Mouse (Mus musculus) embryo, embryonic 10 days (tissue): ENCODE results near the gene Zfp579.
"Not testable (repeated sequence)": the region's sequence is repeated elsewhere in the genome, so short reads cannot be mapped to it uniquely, and the experiment has no call there.

Source experiments
- DNase-seq: peaks from one replicate; pipeline ENCODE4 v3.0.0-alpha.2; 2015; ENCODE audit warnings: low spot score

The Zfp579 gene

DNA sequence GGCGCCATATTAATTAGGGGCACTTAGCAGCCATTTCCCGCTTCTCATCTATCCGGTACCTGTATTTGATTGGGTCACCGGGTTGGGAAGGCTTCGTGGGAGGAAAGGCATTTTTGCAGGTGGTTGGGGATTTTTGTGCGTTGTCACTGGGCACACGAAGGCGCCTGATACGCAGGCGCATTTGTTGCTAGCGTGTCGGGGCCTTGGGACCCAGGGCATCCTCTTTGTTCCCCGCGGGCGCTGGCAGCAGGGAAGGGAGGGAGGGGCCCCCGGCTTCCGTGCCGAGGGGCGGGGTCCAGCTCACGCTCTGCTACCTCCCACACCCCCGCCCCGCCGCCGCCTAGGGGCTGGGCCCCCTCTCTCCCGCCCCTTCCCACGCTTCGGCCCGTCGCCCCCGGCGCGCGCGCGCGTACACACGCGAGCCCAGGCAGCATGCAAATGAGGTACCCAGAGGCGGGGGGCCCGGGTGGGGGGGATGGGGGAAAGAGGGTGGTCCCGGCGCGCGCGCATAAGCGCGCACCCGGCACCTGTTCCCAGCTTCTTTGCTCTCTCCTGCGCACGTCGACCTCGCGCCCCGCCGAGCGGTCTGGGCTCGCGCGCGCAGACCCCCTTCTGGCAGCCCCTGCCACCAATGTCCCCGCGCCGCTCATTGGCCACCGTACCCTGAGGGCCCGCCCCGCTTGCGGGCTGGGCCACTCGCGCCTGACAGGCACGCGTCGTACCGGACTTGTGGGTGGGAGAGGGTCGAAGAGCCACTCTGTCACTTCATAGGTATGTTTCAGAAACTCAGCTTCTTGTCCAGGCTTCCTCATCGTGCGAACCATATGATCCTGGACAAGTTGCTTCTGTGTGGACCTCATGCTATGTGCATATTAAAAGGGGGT, 19.4 kb upstream of the Zfp579 start, which contains the start of gene Gm44973:
Gene Gm44973, plus strand, starts transcription at position 379 of the 884 bp plus-strand sequence.
- DNase-seq: peak; percentile 94

DNA sequence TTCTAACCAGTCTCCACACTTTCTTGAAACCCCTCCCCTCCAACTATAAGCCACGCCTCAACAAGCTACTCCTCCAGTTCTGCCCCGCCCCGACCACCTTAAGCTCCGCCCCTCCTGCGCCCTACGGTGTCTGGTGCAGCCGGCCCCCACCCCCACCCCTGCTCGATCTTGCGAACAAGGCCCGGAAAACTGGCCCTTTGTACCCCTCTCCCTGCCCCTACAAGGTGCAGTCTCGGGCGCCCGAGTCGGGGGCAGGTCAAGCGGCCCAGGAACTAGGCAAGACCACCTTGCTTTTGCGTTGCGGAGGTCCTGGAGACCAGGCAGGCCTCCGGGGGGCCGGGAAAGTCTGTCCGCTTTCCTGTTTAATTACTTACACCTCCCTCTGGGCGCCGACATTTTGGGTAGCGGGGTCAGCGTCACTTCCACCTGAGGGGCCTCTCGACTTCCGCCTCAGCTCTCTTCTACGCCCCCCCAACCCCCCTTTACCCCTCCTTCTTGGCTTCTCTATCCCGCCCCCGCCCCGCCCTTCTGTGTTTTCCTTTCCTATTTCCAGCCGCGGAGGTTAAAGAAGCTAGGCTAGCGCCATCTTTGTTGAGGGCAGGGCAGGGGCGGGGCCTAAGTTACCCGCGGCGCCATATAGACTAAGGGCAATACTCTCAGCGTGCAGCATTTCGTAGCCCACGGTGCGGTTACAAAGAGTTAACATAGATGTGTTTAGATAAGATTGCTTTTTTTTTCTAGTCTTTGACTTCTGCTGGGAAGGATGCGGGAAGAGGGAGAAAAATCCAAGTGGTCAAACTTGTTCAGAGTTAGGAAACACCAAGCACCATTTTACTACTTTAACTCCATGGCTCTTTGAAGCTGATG, 18.5 kb upstream of the Zfp579 start, which contains the start of the genes Zfp524 and Fiz1:
Gene Zfp524, plus strand, starts transcription at position 165 of the 867 bp plus-strand sequence.
Gene Fiz1, minus strand, starts transcription at position 447 of the 867 bp plus-strand sequence.
- peak; percentile 94 for DNase-seq

DNA sequence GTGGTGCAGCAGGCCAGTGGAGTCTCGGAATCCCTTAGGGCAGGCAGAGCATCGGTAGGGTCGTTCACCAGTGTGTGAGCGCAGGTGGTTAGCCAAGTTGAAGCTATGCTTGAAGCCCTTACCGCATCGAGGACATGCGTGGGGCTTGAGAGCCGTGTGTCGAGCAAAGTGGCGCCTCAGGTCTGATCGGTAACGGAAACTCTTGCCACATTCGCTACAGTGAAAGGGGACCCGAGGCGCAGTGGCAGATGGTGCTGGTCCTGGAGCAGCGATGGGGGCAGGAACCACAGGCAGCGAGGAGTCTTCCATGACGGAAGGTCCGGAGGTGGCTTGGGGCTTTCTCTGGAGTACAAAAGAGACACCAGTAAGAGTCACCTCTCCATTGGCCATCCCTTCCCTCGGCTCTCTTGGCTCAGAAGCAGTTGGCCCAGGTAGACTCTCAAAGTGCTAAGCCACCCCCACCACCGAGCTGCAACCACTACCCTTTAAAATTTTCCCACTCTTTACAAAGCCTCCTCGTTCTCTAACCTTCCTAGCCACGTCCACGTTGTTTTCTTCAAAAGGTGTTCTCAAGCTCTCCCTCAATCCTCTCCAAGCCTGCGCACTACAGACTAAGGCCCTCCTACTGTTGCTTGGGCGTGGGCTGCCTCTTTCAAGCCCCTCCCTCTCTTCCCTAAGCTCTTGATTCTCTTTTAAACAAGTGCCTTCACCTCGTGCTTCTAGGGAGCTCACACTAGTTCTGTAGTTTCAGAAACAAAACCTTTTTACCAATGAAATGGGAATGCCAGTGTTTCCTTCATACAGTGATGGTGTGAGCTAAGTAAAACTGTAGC, 16.9 kb upstream of the Zfp579 start:
- no peak for DNase-seq

DNA sequence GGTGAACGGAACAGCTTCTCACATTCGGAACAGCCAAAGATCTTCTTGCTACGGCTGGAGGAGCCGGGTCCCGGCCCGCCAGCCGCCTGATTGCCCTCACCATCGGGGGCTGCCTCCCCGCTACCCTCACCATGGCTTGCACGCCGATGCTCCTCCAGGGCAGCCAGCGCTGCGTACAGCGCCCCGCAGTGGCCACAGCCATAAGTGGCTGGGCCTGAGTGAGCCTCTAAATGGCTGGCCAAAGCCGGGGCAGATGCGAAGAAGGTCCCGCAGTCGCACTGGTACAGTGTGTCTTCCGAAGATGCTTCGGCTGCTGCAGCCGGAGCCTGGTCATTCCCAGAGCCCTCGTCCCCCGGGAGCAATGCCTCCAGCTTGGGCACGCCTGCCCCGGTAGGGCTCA, 12.3 kb upstream of the Zfp579 start:
- DNase-seq: no peak

DNA sequence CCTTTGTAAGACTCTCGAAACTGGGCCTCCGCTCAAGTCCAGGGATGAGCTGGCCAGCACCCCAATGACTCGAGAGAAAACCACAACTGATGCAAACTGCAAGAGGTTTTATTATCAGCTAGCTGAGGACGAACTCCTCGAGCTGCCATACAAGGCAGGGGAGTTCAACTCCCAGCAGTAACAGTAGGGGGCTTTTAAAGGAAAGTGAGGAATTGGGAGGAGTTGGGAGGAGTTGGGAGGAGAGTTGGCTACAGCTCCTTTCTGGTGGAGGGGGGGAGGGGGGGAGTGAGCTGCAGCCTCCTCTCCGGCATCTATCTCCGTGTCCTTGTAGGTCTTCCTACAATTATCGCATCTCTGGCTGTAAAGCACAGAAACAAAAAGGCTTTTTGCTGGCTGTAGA, 6.9 kb upstream of the Zfp579 start:
- not testable (repeated sequence) for DNase-seq

DNA sequence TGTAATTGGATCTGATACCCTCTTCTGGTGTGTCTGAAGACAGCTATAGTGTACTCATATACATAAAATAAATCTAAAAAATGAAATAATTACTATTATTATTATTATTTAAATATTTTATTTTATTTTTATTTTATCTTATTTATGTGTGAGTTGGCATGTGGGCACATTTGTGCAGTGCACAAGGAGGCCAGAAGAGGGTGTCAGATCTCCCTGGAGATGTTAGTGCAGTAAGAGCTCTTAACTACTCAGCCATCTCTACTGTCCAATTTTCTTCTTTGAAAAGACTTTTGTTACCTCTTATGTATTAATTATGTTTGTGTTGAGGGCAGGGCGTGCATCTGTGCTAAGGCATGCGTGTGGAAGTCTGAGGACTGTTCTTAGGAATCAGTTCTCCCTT, 3.9 kb upstream of the Zfp579 start:
- DNase-seq: no peak

DNA sequence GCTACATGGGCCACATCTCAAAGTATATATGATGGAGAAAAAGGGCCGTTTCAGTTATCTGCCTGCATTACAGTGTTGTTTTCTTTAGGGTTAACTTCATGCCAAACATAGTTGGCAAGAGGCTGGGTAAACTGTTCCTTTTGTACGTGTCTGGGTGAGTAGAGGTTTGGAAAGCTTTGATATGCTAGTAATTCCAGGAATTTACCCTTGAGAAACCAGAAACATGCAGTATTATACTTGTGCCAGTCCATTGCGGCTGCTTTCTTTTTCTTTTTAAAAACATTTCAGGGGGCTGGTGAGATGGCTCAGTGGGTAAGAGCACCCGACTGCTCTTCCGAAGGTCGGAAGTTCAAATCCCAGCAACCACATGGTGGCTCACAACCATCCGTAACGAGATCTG, 976 bp upstream of the Zfp579 start:
- no peak for DNase-seq

DNA sequence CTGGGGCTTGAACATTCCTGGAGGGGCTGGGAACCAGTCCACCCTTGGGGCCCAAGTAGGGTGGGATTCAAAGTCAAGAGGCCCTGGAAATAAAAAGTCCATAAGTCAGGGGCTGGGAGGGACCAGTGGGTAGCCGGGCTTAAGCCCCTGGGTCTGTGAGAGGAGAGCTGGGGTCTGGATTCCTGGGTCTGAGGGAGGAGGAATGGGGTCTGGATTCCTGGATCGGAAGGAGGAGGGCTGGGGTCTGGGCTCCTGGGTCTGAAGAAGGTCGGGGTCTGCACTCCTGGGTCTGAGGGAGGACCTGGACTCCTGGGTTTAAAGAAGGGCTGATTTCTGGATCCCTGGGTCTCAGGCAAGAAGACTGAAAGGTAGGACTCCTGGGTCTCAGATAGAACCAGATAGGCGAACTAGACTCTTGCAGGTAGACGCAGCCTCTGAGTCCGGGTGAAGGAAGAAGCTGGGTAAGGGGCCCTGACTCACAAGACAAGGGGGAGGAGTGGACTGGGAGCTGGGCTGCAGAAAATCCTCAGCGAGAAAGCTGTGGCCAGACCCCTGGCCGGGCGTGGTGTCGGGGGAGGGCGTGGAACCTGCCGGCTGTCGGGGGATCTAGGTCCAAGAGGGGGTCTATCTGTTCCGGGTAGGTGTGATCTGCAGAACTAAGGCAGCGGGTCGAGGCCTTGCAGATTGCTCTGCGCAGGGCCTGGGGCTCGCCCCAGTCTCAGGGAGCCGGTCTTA, 523 bp downstream of the Zfp579 start:
- no peak for DNase-seq

DNA sequence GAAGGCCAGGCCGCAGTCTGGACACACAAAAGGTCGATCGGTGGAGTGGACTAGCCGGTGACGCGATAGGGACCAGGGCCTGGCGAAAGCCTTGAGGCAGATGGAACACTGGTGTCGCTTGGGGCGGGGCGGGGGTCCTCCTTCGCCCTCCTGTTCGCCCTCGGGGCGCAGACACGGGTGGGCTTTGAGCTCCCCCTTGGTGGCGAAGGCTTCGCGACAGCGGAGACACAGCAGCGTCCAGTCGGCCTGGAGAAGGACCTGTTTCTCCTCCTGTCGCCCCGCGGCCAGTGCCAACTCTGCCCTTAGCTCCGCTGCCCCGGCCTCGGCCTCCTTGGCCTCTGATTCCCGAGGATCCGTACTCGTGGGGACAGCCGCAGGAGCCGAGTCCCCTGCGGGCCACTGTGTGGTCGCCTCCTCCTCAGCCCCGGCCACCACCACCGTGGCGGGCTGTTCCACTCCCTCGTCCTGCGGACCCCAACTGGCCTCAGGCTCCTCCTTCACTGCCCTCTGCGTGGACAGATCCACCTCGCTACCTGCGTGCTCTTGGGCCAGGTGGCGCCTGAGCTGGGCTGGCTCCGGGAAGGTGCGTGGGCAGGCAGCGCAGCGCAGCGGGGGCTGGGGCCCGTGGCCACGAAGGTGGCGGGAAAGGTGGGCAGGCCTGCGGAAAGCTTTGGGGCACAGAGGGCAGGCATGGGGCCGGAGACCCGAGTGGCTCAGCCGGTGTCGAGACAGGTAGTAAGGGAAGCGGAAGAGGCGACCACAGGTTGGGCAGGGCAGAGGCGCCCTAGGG, 1.8 kb downstream of the Zfp579 start:
- no peak for DNase-seq

DNA sequence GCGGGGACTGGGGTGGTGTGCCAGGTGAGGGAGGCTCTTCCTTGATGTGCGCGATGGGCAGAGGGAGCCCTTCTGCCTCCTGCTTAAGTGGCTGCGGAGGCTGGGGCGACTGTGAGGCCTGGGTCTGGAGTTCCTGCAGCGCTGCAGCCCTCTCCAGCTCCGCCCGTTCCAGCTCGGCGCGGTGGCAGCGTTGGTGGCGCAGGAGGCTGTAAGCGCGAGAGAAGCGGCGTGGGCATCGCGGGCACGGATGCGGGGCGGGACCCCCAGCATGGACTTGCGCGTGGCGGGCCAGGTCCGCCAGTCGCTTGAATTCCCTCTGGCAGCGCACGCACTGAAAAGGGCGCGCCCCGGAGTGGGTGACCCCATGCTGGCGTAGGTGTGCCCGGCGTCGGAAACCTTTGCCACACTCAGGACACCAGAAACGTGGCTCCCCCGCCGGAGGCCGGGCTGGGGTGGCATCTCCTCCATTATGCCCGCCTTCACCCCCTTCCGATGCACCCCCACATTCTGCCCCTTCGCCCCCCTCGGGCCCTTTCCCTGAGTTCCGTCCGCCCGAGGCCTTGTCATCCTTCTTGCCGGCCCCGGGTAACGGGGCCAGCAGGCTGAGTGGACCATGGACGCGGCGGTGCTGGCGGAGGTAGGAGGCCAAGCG, 2.5 kb downstream of the Zfp579 start:
- no peak for DNase-seq

DNA sequence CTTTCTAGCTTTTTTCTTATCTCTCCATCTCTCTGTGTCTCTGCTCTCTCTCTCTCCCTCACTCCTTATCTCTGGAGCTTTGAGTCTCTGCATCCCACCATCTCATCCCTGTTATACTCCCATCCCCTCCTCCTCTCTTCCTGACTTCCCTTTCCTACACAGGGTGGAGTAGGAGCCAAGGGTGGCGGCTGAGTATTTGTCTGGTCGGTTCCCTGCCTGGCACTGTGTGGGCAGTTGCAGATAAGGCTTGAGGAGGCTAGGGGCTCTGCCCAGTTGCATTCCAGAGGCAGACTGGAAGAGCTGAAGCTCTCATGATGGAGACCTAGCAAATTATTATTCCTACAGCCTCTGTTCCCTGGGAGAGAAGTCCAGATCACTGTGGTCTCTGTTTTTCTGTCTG, 7.7 kb downstream of the Zfp579 start:
- DNase-seq: no peak

DNA sequence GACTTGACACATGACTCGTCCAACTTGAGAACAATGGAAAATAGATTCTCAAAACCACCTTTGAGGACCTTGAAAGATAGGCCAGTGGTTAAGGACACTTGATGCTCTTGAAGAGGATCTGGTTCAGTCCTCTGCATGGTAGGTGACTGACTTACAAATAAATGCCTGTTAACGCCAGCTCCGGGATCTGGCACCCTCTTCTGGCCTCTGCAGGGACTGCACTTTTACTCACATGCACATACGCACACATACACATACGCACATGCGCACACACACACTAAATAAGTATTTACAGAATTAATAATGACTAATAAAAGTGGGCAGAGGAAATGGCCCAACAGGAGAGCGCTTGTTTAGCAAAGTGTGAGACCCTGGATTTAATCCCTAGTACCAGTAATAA, 19.1 kb downstream of the Zfp579 start:
- no peak for DNase-seq

DNA sequence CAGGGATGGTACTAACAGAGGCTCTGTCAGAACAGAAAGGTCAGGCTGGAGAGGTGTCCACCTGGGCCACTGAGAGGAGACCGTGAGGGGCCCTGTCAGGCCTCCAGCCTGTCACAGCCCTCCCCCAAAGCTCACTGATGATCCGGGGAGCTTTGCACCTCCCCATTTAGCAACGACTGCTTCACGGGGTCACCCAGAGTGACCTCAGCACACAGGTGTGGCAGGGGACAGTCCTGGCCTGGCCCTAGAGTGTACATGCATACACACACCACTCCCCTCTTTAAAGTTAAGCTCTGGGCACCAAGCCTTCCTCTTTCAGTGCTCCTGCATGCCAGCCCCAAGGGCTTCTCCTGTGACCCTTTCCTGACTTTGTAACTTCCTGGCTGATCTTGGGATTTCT, 20.5 kb downstream of the Zfp579 start:
- DNase-seq: no peak

DNA sequence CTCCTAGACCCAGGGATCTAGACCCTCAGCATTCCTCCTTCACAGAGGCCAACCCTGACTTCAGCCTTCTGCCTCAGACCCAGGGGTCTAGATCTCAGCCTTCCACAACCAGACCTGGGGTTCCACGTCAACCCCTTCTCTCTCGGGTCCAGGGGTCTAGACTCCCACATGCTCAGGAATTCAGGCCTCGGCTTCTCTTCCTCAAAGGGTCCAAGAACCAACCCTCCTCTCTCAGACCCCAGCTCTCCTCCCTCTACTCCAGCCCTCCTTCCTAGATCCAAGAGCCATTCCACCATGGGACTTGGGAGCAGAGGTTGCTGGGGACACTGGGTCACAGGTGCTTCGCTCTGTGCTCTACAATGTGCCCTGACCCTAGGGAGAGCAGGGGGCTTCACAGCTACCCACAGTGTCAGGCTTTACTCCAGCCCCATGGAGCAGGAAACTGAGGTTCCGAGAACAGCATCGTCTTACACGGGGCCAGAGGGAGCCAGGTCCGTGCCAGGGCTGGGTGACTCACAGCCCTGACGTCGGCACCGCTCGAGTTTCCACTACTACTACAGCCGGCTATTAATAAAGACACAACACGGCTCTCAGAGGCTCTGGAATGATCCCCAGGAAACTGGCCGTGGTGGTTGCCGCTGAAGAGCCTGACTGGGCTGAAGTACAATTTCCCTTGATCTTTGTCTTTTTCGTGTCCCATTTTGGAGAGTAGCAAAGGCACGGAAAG, 23.5 kb downstream of the Zfp579 start:
- no peak for DNase-seq

DNA sequence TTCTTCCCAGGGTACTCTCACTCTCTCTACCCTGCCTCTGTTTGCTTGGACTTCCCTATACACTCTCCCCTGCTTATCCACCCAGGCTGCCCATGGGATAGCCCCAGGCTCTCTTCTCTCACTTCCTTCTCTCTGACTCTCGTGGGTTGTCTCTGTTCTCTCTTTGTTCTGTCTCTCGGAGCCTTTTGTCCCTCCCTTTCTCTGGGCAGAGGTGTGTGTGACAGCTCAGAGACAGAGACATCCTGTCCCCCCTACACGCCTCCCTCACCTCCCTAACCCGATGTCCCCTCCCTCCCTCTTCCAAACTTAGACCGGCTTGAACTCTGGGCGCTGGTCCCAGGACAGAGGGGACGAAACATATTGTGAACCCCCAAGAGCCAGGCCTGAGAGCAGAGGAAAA, 24.2 kb downstream of the Zfp579 start:
- DNase-seq: no peak

DNA sequence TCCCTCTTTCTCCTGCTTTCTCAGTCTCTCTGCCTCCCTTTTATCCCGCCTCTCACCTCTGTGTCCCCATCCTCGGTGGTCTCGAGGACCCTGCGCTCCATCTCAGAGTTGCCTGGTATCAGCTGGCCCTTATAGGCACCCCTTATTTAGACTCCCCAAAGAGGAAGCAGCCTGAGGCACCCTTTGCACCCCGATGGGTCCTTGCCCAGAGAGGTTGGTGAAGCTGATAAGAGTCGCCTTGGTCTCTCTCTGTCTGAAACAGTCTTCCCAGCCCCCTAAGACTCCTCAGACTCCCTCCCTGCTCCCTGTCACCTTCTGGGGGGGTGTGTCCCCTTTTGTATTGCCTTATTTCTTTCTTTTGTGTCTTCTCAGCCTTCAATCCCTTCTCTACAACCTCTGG, 24.9 kb downstream of the Zfp579 start, which contains the start of gene Sbk3:
Gene Sbk3, minus strand, starts transcription at position 101 of the 400 bp plus-strand sequence.
- DNase-seq: no peak

DNA sequence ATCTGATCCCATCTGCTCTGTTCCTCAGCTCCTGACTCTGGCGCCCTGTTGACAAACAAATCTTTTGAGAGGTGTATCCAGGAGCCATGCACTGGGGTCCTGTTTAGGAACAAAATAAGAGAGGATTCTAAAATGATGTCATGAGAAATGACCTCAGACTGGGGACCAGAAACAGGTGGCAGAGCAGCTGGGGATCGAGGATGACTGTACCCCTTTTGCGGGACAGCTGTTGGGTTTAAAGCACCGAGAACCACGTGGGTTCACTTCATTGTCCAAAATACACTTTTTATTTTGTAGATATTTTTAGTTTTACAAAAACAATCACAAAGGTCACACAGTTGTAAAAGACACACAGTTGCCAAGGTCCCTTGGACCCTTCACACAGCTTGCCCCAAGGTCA, 31.0 kb downstream of the Zfp579 start:
- DNase-seq: no peak

DNA sequence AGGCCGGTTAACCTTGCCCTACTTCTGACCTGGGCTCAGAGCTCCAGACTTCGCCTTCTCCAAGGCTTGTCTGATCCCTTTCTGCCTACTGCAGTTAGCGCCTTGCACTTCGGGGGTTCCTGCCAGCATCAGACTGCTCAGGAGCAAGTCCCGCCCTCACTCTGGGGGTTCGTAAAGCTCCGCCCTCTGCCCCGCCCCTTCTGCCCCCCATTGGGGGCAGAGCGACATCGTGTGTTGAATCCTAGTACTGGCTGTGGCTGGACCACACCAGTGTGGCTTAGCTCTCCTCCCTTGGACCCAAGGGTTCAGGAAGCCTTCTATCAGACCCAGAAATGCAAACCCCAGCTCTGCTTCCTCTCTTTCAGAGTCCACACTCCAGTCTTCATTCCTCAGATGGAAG, 31.7 kb downstream of the Zfp579 start, which contains the start of gene Sbk2:
Gene Sbk2, minus strand, starts transcription at position 135 of the 400 bp plus-strand sequence.
- peak; percentile 61 for DNase-seq

DNA sequence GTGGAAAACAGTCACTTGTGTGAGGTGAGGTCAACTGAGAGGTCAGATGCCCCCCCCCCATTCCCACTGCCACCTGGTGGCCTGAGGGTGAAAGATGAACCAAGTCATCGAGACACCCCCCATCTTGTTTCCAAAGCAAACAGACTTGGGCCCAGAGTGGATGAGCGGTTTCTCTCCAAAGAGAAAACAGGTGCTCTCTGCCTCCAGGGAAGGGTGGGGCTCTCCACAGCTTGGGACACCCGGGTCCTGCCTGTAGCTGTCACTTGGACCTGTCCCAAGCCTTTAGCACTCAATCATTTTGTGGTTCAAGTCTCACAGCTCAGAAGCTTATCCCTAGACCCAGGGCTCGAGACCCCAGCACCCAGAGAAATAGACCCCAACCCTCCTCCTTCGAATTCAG, 32.4 kb downstream of the Zfp579 start:
- DNase-seq: no peak
